Mouse (Mus musculus): ENCODE measurements around the gene Ggt1.

Gene Ggt1

DNA sequence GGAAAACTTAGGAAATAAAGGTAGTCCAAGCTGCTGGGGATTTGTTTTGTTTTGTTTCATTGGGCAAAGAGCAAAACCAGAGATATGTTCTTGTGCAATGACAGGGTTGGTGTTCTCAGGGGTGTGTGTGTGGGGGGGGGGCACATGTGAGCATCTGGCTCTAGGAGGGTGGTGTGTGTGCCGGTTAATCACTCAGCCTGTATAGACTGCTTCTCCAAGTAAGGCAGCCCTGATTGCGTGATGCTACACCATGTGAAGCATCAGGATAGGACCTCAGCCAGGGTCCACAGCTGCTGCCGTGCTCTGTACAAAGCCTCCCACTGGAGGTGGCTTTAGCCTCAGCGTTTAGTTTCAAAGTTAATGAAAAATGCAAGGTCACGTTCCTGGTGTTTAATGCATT is 71.6 kb downstream of the Ggt1 start:
- DNase-seq (ENCODE audit: low spot score) = peak; percentile 53

DNA sequence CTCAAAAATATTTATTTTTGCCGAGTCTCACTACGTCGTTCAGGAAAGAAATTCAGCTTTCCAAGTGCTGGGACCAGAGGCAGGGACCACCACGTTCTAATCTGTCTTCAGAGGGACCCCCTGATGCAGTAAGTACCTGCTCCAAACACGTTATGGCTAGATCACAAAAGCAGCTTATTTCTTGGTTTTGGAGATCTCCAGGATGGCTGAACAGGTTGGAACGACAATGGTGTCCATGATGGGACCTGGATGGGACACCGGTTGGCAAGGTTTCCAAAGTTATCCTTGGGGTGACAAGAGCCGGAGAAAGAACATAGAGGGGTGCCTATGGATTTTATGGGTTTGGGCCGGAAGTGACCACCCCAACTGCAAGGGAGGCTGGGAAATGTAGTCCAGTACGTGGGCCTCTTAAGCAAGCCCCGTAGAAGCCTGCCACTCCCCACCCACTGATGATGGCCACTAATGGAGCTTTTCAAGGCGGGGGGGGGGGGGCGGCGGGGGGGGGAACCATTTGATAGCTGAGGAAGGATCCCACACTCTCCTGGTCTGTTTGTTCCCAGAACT is 72.3 kb downstream of the Ggt1 start:
- DNase-seq (ENCODE audit: low spot score) = peak; percentile 44

DNA sequence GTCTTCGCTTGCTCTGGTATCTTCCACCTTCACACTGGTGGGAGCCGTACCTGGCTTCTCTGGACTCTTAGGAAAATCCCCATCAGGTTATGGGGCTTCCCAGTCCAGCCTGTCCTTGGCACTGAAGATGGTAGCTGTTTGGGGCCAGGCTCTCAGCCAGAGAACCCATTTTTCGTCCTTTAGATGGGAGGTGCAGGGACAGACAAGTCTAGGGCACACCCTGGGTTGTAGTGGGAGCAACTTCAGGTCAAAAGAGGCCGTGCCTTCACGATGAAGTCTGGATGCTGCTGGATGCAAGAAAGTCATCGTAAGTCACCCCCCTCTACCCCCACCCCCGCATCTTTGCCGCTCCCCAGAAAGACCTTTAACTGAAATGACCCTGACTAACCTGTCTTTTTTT is 73.2 kb downstream of the Ggt1 start:
- DNase-seq (ENCODE audit: low spot score) = peak; percentile 43

DNA sequence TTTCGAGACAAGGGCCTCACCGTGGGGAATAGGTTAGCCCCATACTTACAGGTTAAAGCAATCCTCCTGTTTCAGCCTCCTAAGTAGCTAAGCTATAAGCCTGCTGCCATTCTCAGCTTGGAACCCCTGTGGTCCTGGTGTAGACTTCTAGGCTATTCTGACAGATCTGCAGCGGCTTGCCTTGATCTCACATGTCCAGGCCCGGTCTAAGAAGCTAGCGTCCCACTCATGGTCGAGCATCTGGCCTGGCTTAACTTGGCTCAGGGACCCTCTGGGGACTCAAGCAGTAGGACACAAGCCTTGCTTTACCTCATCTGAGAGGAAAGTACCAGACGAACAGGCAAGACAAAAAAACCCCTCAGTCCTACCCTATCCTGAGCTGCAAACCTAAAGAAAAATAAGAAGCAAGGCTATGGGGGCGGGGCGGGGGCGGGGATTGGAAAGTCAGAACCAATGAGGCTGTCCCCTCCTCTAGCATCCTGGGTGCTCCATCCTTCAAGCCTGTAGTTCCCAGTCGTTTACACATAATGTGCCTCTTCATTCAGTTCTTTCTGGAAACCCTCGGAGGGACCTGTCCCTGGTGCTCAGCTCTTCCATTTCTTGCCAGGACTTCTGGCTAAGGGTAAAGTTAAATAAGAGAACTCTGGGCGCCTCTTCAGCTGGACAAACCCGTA is 73.8 kb downstream of the Ggt1 start:
- peak; percentile 37 for DNase-seq (ENCODE audit: low spot score)

DNA sequence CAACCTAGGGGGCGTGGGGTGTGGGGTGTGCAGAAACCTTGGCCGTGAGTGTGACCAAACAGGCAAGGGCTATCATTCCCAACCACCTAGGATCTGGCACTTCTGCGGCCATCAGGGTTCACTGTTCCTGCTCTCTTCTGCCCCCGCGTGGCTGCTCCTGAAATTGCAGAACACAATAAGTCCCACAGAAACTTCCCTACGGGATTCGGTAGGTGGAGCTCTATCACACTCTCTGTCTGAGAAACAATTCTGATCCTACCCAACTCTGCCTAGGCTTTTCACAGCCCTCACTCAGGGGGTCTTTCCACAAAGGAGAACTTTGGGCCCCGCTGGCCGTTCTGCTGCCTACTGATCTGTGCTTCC is 74.3 kb downstream of the Ggt1 start:
- DNase-seq (ENCODE audit: low spot score) = peak; percentile 86
